Mouse (Mus musculus): ENCODE results near the gene Me1. TPM values are rescaled to one million over a fixed set of nuclear protein-coding genes. Genes with fewer than 3 reads are reported as not detected.
"Not testable (repeated sequence)": the region's sequence is repeated elsewhere in the genome, so short reads cannot be mapped to it uniquely, and the experiment has no call there.

Gene Me1
- polyA plus RNA-seq, 1 experiment = 0.03 TPM

GRCm38 (mm10) chr9:86605776-86606175 is 90.0 kb downstream of the Me1 start:
- H3K27me3 ChIP-seq (ENCODE audit: control insufficient read depth) = no peaks in the 10 kb centered on the region
- TF ChIP-seq GATA1 (IDR thresholded peaks at IDR 0.05; ENCODE audit: low read length) (no peak), TAL1 (IDR thresholded peaks at IDR 0.05; ENCODE audit: low read length) (no peak)
- H3K36me3 ChIP-seq (ENCODE audit: control insufficient read depth) = no peaks in the 10 kb centered on the region

GRCm38 (mm10) chr9:86599723-86600303 is 95.9 kb downstream of the Me1 start:
- H3K9me3 ChIP-seq (ENCODE audit: control insufficient read depth, low read length) = peaks cover 9% of the 10 kb centered on the region
- no peaks in the 10 kb centered on the region for H3K27me3 ChIP-seq (ENCODE audit: control insufficient read depth)
- TF ChIP-seq TAL1 (IDR thresholded peaks at IDR 0.05; ENCODE audit: low read length) (no peak), GATA1 (IDR thresholded peaks at IDR 0.05; ENCODE audit: low read length) (no peak)
- H3K4me1 ChIP-seq (ENCODE audit: control insufficient read depth) = no peaks in the 10 kb centered on the region
- H3K4me3 ChIP-seq (replicated peaks) = no peak overlapping the region
- peaks cover 4% of the 10 kb centered on the region; the same call in 1 of the 2 replicates for H3K36me3 ChIP-seq (ENCODE audit: control insufficient read depth)

More at GRCm38 (mm10) chr9:86605776-86606175, 90.0 kb downstream of the Me1 start:
- Histone ChIP-seq H3K4me1 (ENCODE audit: control insufficient read depth) (no peaks in the 10 kb centered on the region), H3K9me3 (ENCODE audit: control insufficient read depth, low read length) (no peaks in the 10 kb centered on the region), H3K4me3 (replicated peaks) (no peak overlapping the region)

GRCm38 (mm10) chr9:86596983-86597382 is 98.8 kb downstream of the Me1 start:
- H3K36me3 ChIP-seq (ENCODE audit: control insufficient read depth); H3K4me3 ChIP-seq (replicated peaks); H3K27me3 ChIP-seq (ENCODE audit: control insufficient read depth); H3K4me1 ChIP-seq (ENCODE audit: control insufficient read depth); H3K9me3 ChIP-seq (ENCODE audit: control insufficient read depth, low read length): not testable (repeated sequence)

DNA sequence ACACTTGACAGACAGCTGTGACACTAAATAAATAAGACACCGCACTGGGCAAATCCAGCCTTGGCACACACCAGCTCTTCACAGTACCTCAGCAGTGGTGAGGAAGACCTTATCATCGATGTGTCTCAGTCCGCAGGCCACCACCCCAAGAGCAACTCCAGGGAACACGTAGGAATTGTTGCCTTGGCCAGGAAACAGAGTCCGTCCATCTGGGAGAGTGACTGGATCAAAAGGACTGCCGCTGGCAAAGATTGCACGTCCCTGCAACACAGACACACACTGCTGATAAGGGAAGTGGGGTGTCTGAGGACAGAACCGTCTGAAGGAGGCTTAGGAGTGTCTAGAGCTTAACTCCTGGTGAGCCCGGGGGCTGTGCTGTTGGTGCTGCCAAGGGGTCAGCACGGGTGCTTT is 101.4 kb downstream of the Me1 start:
- not testable (repeated sequence) for H3K27me3 ChIP-seq (ENCODE audit: control insufficient read depth); H3K4me3 ChIP-seq (replicated peaks); H3K4me1 ChIP-seq (ENCODE audit: control insufficient read depth); H3K36me3 ChIP-seq (ENCODE audit: control insufficient read depth)
- peaks cover 14% of the 10 kb centered on the region for H3K9me3 ChIP-seq (ENCODE audit: control insufficient read depth, low read length)

- H3K4me1 ChIP-seq (ENCODE audit: control insufficient read depth) = no peaks in the 10 kb centered on the region
- peaks cover 14% of the 10 kb centered on the region for H3K9me3 ChIP-seq (ENCODE audit: control insufficient read depth, low read length)
- peaks cover 4% of the 10 kb centered on the region; the same call in 1 of the 2 replicates for H3K36me3 ChIP-seq (ENCODE audit: control insufficient read depth)
- no peak overlapping the region for H3K4me3 ChIP-seq (replicated peaks)
- H3K27me3 ChIP-seq (ENCODE audit: control insufficient read depth) = no peaks in the 10 kb centered on the region
- TF ChIP-seq TAL1 (IDR thresholded peaks at IDR 0.05; ENCODE audit: low read length) = no peak
- TF ChIP-seq GATA1 (IDR thresholded peaks at IDR 0.05; ENCODE audit: low read length) = no peak
These were observed 102.8 kb downstream of the Me1 start for GRCm38 (mm10) chr9:86592676-86593668.

GRCm38 (mm10) chr9:86587019-86587795 is 108.5 kb downstream of the Me1 start:
- peaks cover 4% of the 10 kb centered on the region for H3K4me1 ChIP-seq (ENCODE audit: control insufficient read depth)
- no peaks in the 10 kb centered on the region for H3K27me3 ChIP-seq (ENCODE audit: control insufficient read depth)
- H3K4me3 ChIP-seq (replicated peaks) = no peak overlapping the region
- no peaks in the 10 kb centered on the region; the same call in 1 of the 2 replicates for H3K36me3 ChIP-seq (ENCODE audit: control insufficient read depth)
- TF ChIP-seq TAL1 (IDR thresholded peaks at IDR 0.05; ENCODE audit: low read length) (no peak), GATA1 (IDR thresholded peaks at IDR 0.05; ENCODE audit: low read length) (no peak)
- 0 out of 2 replicates have a peak, but pooled peaks cover 5% of the 10 kb centered on the region for H3K9me3 ChIP-seq (ENCODE audit: control insufficient read depth, low read length)

DNA sequence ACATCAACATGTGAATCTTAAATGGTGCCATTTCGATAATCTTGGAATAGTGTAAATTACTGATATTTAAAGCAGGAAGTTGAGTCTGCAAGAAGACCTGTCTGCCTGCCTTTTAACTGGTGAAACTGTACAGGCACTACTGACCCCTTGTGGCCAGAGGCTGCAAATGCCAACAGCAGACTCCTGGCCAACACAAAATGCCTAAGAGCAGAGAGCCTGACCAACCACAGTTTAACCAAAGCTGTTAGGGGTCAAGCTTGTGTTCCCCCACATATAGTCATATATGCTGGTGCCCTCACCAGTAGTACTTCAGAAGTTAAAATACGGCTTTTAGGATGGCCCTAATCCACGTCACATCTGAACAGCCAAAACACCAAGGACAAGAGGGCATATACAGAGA is 112.0 kb downstream of the Me1 start:
- Histone ChIP-seq H3K4me1 (ENCODE audit: control insufficient read depth) (peaks cover 4% of the 10 kb centered on the region), H3K36me3 (ENCODE audit: control insufficient read depth) (no peaks in the 10 kb centered on the region), H3K27me3 (ENCODE audit: control insufficient read depth) (no peaks in the 10 kb centered on the region)

GRCm38 (mm10) chr9:86579657-86580056 is 116.1 kb downstream of the Me1 start:
- Histone ChIP-seq H3K27me3 (ENCODE audit: control insufficient read depth) (no peaks in the 10 kb centered on the region), H3K36me3 (ENCODE audit: control insufficient read depth) (no peaks in the 10 kb centered on the region), H3K9me3 (ENCODE audit: control insufficient read depth, low read length) (no peaks in the 10 kb centered on the region), H3K4me1 (ENCODE audit: control insufficient read depth) (no peaks in the 10 kb centered on the region; the same call in none of the 2 replicates), H3K4me3 (replicated peaks) (no peak overlapping the region)
- TF ChIP-seq TAL1 (IDR thresholded peaks at IDR 0.05; ENCODE audit: low read length) = no peak
- no peak for TF ChIP-seq GATA1 (IDR thresholded peaks at IDR 0.05; ENCODE audit: low read length)

More for the DNA sequence above, 112.0 kb downstream of the Me1 start:
- Histone ChIP-seq H3K4me3 (replicated peaks) (no peak overlapping the region), H3K9me3 (ENCODE audit: control insufficient read depth, low read length) (no peaks in the 10 kb centered on the region)
- TF ChIP-seq GATA1 (IDR thresholded peaks at IDR 0.05; ENCODE audit: low read length) (no peak), TAL1 (IDR thresholded peaks at IDR 0.05; ENCODE audit: low read length) (no peak)

- H3K27me3 ChIP-seq (ENCODE audit: control insufficient read depth) = no peaks in the 10 kb centered on the region
- peaks cover 22% of the 10 kb centered on the region for H3K4me1 ChIP-seq (ENCODE audit: control insufficient read depth)
- H3K9me3 ChIP-seq (ENCODE audit: control insufficient read depth, low read length) = no peaks in the 10 kb centered on the region
- TF ChIP-seq TAL1 (IDR thresholded peaks at IDR 0.05; ENCODE audit: low read length) (no peak), GATA1 (IDR thresholded peaks at IDR 0.05; ENCODE audit: low read length) (no peak)
- H3K36me3 ChIP-seq (ENCODE audit: control insufficient read depth) = no peaks in the 10 kb centered on the region
- H3K4me3 ChIP-seq (replicated peaks) = no peak overlapping the region
These were observed 120.6 kb downstream of the Me1 start for GRCm38 (mm10) chr9:86575178-86575577.
